Mouse (Mus musculus) B cell, adult 2 months (primary cell): Measurements from ENCODE around the gene Efna1.
A peak's percentile ranks its signal among the peaks of the same experiment; 100 is the strongest.

ENCODE experiments used
- DNase-seq, 2 experiments: peaks; one replicate each; pipeline ENCODE4 v3.0.0; 2022

Gene Efna1

DNA sequence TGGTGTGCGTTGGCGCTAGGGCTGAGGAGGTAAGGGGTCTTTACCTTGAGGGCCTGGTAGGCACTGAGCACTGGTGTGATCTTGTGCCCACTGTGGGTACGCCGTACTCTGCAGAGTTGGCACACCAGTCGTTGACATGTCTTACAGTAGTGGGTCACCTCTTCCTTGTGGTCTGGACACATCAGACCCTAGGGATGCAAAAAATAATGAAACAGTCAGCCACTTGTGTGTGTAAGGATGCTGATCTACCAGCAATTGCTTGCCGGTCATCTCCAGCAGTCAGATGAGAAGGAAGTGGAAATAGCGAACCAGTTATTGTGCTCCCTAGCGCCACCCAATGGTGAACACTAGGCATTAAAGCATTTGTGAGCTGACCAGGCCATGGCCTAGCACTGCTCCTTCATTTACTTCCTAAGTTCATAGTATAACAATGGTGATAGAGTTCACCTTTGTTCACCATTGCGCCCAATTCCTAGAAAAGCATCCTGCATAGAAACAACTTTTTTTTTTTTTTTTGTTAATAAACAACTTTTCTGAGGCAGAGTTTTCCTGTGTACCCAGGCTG lies 38.5 kb downstream of the Efna1 start:
- DNase-seq = peak; percentile 85 to 87

DNA sequence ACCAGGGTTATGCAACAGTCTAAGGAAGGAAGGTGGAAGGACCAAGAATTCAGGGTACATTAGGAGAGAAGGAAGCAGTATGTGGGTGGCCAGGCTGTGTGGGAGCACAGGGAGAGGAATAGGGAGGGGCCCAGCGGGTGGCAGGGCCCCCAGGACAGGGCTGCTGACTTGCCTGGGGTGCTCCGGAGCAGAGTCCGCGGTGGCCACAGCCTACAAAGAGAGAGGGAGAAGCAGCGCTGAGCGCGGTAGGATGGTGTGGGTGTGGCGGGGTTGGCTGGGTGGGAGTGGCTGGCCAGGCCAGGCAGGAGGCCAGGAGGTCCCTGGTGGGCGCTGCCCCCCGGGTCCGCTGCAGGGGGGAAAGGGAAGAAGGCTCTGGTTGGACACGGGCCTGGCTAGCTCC lies 42.4 kb downstream of the Efna1 start:
- no peak for DNase-seq

DNA sequence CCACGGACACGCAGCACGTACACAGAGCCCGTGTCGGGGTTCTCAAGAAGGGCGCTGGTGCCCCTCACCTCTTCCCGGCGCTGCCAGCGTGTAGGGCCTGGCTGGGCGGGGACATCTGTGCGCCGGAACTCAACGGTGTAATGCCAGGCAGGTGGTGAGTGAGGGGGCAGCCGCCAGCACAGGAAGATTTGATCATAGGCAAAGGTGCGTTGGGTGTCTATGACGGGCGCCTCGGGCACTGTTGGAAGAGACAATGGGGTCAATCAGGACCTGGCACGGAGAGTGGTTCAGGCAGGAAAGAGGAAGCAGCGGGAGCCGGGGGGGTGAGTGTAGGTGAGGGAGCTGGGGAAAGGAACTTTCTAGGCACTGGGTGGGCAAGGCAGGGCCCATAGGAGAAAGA lies 43.3 kb downstream of the Efna1 start:
- DNase-seq = no peak

- DNase-seq = no peak
Observed at GRCm38 (mm10) chr3:89236516-89236915, 44.4 kb downstream of the Efna1 start.

DNA sequence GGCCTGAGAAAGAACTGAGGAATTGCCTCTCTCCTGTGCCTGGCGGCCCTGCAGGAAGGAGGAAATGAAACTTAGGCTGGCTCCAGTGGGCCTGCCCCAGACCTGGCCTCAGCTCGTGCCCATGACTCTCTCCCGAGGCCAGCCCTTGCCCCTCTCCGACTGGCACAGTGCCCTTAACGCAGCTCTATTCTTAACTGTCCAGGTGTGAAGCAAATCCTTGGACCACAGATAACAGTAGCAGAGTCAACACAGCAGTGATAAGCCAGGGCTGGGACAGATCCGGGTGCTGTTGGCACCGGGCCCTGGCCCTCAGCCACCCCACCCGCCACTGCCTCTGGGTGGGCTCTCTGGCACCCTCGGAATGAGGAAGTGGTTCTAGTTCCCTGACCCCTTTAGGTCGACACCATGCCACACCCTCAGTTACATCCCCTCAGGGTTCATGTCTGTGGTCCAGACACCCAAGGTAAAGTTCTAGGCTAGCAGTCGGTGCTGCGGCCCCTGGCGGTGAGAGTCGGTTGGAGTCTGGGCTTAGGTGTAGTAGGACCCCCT lies 47.3 kb downstream of the Efna1 start:
- DNase-seq = peak; percentile 60 to 63

DNA sequence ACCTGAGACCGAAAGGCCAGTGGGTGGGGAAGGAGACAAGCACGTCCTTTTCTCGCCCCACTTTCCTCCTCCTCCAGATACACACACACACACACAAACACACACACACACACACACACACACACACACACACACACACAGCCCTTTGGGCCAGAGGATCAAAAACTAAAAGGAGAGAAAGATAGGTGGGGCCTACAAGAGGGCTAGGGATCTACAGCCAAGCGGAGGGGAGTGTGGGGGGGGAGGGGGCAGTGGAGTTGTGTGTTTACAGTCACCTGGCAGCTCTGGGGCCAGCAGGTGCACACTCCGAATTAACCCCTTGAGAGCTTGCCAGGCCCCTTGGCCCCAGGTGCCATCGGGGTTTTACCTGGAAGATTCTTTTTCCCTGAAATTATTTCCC lies 48.3 kb downstream of the Efna1 start:
- DNase-seq = no peak

- DNase-seq = no peak
Observed at GRCm38 (mm10) chr3:89231772-89232275, 49.1 kb downstream of the Efna1 start.

DNA sequence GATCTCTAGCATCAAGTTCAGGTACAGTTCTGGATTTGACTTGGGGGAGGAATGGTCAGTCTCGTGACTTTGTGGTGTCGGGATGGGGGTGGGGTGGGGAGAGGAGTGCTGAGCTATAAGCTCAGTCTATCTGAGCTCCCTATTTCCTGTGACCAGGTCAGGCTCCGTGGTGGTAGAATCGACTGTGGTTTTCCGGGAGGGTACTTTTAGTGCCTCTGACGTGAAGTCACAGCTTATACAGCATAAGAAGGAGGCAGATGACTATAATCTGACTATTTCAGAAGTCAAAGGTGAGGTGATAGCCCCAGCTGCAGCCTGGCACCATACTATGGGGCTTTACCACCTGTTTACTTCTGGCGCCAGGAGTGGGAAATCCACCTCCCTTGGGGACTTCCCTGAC lies 49.6 kb downstream of the Efna1 start:
- DNase-seq = peak in 1 of 2 experiments; percentile 33

DNA sequence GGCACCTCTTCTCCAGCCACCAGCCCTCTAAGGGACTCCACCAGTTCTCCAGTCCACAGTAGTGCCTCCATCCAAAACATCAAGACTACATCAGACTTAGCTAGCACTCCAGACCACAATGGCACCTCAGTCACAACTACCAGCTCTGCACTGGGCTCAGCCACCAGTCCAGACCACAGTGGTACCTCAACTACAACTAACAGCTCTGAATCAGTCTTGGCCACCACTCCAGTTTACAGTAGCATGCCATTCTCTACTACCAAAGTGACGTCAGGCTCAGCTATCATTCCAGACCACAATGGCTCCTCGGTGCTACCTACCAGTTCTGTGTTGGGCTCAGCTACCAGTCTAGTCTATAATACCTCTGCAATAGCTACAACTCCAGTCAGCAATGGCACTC lies 50.4 kb downstream of the Efna1 start:
- DNase-seq = no peak

DNA sequence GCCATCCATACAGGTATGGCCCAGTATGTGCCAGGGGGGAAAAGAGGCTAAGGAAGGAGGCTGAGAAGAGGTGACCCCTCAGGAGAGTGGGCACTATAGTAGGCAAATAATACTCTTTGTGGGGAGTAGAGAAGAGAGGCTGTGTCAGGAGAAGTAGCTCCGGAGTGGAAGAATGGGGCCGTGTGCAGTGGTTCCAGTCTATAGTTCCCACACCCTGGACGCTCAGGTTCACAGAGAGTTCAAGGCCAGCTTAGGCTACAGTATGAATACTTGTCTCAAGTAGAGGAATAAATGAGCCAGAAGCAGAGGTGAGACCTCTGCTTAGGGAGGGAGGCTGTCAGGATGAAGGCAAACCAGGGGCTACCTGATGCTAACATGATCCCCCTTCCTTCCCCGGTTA lies 51.7 kb downstream of the Efna1 start:
- DNase-seq = no peak

- no peak for DNase-seq
Observed at GRCm38 (mm10) chr3:89228836-89229235, 52.1 kb downstream of the Efna1 start, which contains the start of gene Muc1. TSS of gene Muc1 (plus strand) at chr3:89229057.

DNA sequence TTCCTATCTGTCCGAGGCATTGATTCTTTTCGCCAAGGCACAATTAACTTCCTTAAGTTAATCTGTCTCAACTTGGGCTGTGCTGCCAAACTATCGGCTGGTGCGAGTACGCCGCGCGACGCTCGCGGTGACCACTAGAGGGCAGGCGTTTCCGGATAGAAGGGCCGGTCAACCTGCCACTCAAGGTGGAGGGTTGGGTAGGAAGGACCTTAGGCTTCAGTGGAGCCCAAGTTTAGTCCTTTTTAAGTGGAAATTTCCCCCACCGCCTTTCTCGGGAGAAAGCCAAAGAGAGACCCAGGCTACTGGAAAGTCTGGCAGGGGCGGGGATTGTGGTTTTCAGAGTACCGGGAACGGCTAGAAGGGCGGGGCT lies 52.8 kb downstream of the Efna1 start:
- peak; percentile 91 for DNase-seq

- DNase-seq = peak; percentile 64
Observed at GRCm38 (mm10) chr3:89227307-89228179, 53.4 kb downstream of the Efna1 start.

DNA sequence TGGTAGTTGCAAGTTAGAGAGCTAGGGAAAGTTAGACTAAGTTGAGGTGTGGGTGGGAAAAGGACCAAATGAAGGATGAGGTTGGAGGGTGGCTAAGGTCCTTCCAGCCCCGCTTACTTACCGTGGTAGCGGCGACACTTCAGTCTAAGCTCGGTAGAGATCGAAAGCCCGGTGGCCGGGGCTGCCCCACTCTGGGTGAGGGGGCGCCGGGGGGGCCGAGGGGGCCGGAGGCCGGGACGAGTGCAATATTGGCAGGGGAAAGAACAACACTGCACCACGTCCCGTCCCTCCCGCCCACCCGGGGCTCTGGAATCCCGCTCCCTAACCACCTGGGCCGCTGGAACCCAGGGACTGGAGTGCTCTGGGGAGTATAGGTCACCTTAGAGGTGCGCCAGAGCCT lies 54.0 kb downstream of the Efna1 start, which contains the start of gene Mtx1:
Gene Mtx1 (minus strand): TSS at position 189 of the 400 bp plus-strand sequence.
- no peak for DNase-seq

GRCm38 (mm10) chr3:89226361-89226760 lies 54.6 kb downstream of the Efna1 start:
- no peak for DNase-seq

DNA sequence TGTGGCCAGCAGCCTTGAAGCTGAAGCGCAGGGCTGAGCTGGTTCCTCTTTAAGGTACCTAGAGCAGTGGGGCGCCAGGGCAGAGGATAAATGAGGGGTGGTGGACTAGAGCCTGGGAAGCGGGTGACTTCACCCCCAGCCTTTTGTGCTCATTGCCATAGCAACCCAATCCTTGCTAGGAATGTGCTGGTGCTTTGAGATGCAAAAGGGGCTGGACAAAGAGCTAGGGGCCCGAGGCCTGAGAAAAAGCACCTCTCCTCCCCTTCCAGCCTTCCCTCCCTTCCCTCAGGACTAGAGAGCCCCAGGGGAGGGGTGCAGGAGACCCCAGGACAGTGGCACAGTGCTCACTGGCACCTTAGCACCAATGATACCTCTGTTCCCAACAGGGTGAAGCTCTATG lies 55.0 kb downstream of the Efna1 start:
- no peak for DNase-seq

DNA sequence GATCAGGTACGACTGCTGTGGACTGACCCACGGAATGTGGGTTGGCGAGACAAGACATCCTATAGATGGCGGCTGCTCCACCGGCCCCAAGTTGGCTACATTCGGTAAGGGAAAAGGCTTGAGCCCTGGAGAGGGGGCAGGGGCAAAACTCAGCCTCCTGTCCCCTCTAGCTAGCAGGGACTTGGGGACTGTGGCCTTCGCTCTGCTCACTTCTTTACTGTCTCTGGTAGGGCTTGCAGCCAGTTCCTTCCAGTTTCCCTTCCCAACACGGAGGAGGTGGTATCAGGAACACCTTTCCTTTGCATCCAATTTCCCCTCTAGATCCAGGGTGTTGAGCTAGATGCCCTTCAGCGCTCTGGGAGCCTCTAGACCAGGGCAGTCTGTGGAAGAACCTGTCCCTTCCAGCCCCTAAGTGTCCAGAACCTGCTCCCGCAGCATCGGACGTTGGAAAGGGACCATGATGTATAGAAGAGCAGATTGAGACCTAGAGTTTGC lies 55.6 kb downstream of the Efna1 start:
- DNase-seq = no peak

DNA sequence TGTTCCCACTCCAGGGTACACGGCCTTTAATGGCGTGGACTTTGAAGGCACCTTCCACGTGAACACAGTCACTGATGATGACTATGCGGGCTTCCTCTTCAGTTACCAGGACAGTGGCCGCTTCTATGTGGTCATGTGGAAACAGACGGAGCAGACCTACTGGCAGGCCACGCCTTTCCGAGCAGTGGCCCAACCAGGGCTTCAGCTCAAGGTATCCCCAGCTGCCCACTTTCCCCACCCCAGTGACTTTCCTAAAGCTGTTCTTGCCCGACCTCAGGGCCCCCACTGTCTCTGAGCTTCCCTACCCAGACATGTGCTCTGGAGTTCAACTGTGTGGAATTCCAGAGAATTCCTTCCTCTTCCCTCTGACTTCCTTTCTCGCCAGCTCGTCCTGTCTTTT lies 56.1 kb downstream of the Efna1 start:
- no peak for DNase-seq
